Mouse (Mus musculus) WW6 (cell line): ENCODE measurements around the gene Gm14459.
"Not testable (repeated sequence)": the region's sequence is repeated elsewhere in the genome, so short reads cannot be mapped to it uniquely, and the experiment has no call there.

ENCODE experiments used
- DNase-seq: peaks from one replicate; pipeline ENCODE4 v3.0.0-alpha.2; 2013; ENCODE audit warnings: low read depth, low spot score

Gene Gm14459

DNA sequence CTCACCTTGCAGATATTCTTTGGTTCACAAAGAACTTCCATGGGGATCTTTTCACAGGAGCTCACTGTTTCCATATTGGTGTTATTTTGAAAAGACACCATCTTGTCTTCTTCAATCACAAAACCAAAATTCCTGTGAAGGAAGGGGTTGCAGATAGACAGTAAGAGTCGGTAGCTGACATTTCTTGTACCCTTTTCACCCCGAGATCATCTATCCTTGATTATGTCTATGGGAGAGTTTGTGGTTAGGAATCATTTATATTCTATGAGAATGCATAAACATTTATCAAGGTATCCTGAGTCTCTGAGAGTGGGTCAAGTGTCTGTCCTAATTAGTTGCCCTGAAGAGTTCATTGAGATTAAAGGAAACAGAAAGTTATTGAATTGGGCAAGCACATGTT lies at the start of gene Gm14459:
Gene Gm14459 (minus strand): TSS at position 101 of the 400 bp plus-strand sequence.
- no peak for DNase-seq

DNA sequence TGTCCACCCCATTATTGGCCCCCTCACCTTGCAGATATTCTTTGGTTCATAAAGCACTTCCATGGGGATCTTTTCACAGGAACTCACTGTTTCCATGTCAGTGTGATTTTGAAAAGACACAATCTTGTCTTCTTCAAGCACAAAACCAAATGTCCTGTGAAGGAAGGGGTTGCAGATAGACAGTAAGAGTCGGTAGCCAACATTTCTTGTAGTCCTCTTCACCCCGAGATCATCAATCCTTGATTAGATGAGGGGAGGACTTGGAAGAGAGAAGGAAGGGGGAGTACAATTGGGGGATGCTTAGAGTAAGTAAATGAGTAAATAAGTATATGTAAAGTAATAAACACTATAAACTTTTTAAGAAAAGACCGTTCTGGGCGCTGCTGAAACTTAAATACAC lies 23.4 kb upstream of the Gm14459 start, which contains the start of gene Ssxb6:
Gene Ssxb6 (minus strand): TSS at position 101 of the 400 bp plus-strand sequence.
- DNase-seq = not testable (repeated sequence)
